Mouse (Mus musculus) kidney, embryonic 15.5 days (tissue): Measurements from ENCODE around the gene Txnrd2. TPM values are rescaled to one million over a fixed set of nuclear protein-coding genes. Genes with fewer than 3 reads are reported as not detected.
A peak's percentile ranks its signal among the peaks of the same experiment; 100 is the strongest.

Source experiments
- ATAC-seq: fragments of 200-750 bp; cut with Nextera tagmentation; replicated peaks from 2 replicates; pipeline ENCODE4 v1.8.0; 2017; ENCODE audit warnings: moderate TSS enrichment; ENCODE audit not compliant: low FRiP score
- H3K27ac ChIP-seq: fragments of 300-500 bp; sonication (generic); 2 replicates; pipeline ENCODE4 v1.5.1; 2015; ENCODE audit warnings: mild to moderate bottlenecking, inconsistent platforms
- H3K27me3 ChIP-seq: fragments of 300-500 bp; sonication (generic); 2 replicates; pipeline ENCODE4 v1.6.1; 2015; ENCODE audit warnings: inconsistent platforms
- H3K36me3 ChIP-seq: fragments of 300-500 bp; sonication (generic); 2 replicates; pipeline ENCODE4 v1.6.1; 2015; ENCODE audit warnings: inconsistent platforms
- H3K4me1 ChIP-seq: fragments of 300-500 bp; sonication (generic); 2 replicates; pipeline ENCODE4 v1.6.1; 2015; ENCODE audit warnings: inconsistent platforms
- H3K4me2 ChIP-seq: fragments of 300-500 bp; sonication (generic); 2 replicates; pipeline ENCODE4 v1.6.1; 2015; ENCODE audit warnings: moderate library complexity, mild to moderate bottlenecking, inconsistent platforms
- H3K4me3 ChIP-seq: fragments of 300-500 bp; sonication (generic); replicated peaks from 2 replicates; pipeline ENCODE4 v1.5.1; 2015; ENCODE audit warnings: mild to moderate bottlenecking, inconsistent platforms
- H3K9ac ChIP-seq: fragments of 300-500 bp; sonication (generic); 2 replicates; pipeline ENCODE4 v1.6.1; 2015; ENCODE audit warnings: mild to moderate bottlenecking, inconsistent platforms
- H3K9me3 ChIP-seq: fragments of 300-500 bp; sonication (generic); replicated peaks from 2 replicates; pipeline ENCODE4 v1.6.1; 2016; ENCODE audit warnings: inconsistent platforms
- whole genome bisulfite sequencing: fragments of 180-500 bp; shearing (Covaris S2); methylation state at CpG from one replicate; pipeline ENCODE4 v1.1.7; 2015; ENCODE audit warnings: mixed read lengths; 5-methylcytosine and 5-hydroxymethylcytosine counted together
- polyA plus RNA-seq: library from polyadenylated mRNA; unstranded; fragments of >200 nt; fragmentation: Nextera tagmentation; extraction: Ambion mirVana; gene quantifications from 2 replicates; pipeline ENCODE4 v1.2.1, GENCODE M21; 2015

Txnrd2 gene
- polyA plus RNA-seq, 1 experiment from 2014 or later: 28.1 TPM

DNA sequence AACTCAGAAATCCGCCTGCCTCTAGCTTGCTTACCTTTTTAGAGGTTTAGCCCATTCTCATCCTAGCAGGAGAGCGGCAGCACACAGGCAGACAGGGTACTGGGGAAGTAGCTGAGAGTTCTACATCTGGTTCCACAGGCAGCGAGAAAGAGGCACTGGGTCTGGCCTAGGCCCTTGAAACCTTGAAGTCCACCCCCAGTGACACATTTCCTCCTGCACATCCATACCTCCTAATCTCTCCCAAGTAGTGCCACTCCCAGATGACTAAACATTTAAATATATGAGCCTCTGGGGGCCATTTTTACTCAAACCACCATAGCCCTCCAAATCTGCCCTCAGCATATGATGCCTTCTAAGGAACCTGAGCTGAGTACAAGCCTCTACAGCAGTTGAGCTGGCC lies 56.2 kb downstream of the Txnrd2 start:
- no peak overlapping the region for H3K4me2 ChIP-seq
- H3K36me3 ChIP-seq: 0 out of 2 replicates have a peak, but pooled peaks cover 4% of the 10 kb centered on the region
- H3K27me3 ChIP-seq: 0 out of 2 replicates have a peak, but pooled peaks cover 3% of the 10 kb centered on the region
- no peaks in the 10 kb centered on the region for H3K9me3 ChIP-seq
- 92% methylated on average over 3 of the region's 3 CpGs for WGBS
- peaks cover 19% of the 10 kb centered on the region for H3K4me1 ChIP-seq
- H3K27ac ChIP-seq: no peak overlapping the region
- no peak for ATAC-seq
- no peak overlapping the region for H3K9ac ChIP-seq
- no peak overlapping the region for H3K4me3 ChIP-seq

DNA sequence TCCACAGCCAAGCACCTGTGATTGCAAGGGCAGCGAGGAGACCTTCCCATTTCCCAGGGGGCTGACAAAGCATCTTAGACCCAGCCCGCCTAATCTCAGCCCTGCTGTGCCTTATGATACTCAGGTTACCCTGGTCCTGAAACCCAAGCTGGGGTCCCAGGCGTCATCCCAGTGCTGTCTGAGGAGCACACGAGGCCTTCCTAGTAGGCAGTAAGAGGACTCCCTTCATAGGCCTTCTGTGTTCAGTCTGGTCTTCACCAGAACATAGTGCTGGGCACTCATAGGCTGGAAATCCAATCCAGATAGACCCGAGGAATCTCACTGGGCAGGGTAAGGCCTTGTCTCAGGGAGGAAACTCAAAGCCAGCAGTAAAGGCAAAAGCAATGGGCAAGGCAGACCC lies 57.7 kb downstream of the Txnrd2 start:
- Histone ChIP-seq H3K4me3 (no peak overlapping the region), H3K4me2 (no peak overlapping the region), H3K27me3 (0 out of 2 replicates have a peak, but pooled peaks cover 3% of the 10 kb centered on the region), H3K9ac (no peak overlapping the region), H3K27ac (no peak overlapping the region), H3K36me3 (no peaks in the 10 kb centered on the region), H3K4me1 (peaks cover 16% of the 10 kb centered on the region), H3K9me3 (no peaks in the 10 kb centered on the region)
- WGBS: 57% methylated on average over 5 of the region's 5 CpGs
- no peak for ATAC-seq

DNA sequence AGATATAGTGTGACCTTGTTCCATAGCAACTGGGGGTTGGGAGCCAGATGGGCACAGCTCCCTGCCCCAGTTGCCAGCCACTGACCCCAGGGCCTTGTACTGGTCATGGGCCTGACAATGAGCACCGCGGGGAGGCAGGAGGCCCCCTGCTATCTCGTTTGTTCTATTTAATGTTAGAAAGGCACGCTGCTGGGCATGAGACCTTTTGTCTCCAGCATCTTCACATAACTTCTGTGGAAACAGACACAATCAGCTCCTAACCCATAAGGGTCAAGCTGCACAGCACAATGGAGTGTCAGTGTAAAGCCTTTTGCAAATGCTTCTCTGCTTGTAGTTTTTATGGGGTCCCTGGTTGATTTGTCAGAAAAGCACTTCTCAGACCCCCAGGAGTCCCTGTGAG lies 58.2 kb downstream of the Txnrd2 start:
- no peaks in the 10 kb centered on the region for H3K36me3 ChIP-seq
- H3K9me3 ChIP-seq: no peaks in the 10 kb centered on the region
- H3K4me3 ChIP-seq: no peak overlapping the region
- no peak overlapping the region for H3K27ac ChIP-seq
- H3K4me2 ChIP-seq: no peak overlapping the region
- 41% methylated on average over 4 of the region's 4 CpGs for WGBS
- H3K27me3 ChIP-seq: 0 out of 2 replicates have a peak, but pooled peaks cover 3% of the 10 kb centered on the region
- no peak overlapping the region for H3K9ac ChIP-seq
- peaks cover 11% of the 10 kb centered on the region for H3K4me1 ChIP-seq
- no peak for ATAC-seq

DNA sequence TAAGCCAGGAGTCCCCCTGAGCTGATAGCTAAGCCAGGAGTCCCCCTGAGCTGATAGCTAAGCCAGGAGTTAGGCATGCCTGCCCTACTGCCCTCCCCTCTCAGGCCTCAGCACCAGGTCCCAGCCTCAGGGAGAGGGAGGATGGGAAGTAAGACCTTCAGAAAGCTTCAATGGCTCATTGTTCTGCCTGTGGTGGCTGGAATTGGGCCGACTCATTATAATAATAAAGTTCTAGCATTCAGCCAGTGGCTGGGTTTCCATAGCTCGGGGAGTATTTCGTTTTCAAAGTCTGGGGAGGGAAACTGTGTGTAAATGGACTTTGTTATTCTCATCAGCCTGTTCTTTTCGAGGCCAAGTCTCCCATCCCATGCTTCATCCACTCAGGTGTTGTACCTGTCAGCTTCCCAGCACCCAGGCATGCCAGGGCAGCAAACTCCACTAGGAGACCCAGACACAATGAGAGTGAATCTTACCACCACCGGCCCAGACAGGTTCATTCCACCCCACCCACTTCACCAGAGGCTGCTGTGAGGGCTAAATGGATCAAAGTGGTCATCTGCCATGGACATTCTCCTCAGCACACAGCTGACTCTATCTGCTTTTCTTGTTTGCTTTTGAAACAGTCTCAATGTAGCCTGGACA lies 58.7 kb downstream of the Txnrd2 start:
- 0 out of 2 replicates have a peak, but pooled peaks cover 3% of the 10 kb centered on the region for H3K27me3 ChIP-seq
- no peak overlapping the region for H3K4me2 ChIP-seq
- ATAC-seq: no peak
- H3K4me1 ChIP-seq: peaks cover 6% of the 10 kb centered on the region
- no peak overlapping the region for H3K27ac ChIP-seq
- H3K9me3 ChIP-seq: no peaks in the 10 kb centered on the region
- 54% methylated on average over 5 of the region's 5 CpGs for WGBS
- no peak overlapping the region for H3K4me3 ChIP-seq
- no peaks in the 10 kb centered on the region for H3K36me3 ChIP-seq
- H3K9ac ChIP-seq: no peak overlapping the region

DNA sequence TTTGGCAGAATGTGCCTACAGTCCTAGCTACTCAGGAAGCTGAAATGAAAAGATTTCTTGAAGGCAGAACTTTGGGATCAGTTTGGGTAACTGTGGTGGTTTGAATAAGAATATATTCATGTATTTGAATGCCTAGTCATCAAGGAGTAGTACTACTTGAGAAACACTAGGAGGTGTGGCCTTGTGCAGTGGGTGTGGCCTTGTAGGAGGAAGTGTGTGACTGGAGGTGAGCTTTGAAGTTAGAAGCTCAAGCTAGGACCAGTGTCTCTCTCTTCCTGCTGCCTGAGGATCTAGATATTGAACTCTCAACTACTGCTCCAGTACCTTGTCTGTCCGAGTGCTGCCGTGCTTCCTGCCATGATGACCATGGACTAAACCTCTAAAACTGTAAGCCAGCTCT lies 59.9 kb downstream of the Txnrd2 start:
- Histone ChIP-seq H3K4me2 (no peak overlapping the region), H3K27me3 (no peaks in the 10 kb centered on the region), H3K9me3 (no peaks in the 10 kb centered on the region), H3K36me3 (no peaks in the 10 kb centered on the region), H3K4me3 (no peak overlapping the region), H3K4me1 (no peaks in the 10 kb centered on the region), H3K27ac (no peak overlapping the region), H3K9ac (no peak overlapping the region)
- WGBS: 92% methylated on average over 2 of the region's 2 CpGs
- no peak for ATAC-seq

DNA sequence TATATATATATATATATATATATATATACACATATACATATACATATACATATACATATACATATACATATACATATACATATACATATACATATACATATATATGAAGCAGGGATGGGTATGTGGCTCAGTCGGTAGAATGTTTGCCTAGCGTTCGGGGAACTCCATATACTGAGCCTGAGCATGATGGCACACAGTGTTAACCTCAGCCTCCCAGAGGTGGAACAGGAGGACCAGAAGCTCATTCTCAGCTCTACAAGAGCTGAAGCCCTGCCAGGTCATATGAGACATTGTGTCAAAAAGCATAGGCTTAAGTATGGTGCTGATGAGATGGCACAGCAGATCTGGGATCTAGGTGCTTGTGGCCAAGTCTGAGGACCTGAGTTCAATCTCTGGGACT lies 64.1 kb downstream of the Txnrd2 start:
- H3K27me3 ChIP-seq: no peaks in the 10 kb centered on the region
- H3K9me3 ChIP-seq: no peaks in the 10 kb centered on the region
- no peak overlapping the region for H3K9ac ChIP-seq
- no peak overlapping the region for H3K4me2 ChIP-seq
- WGBS: 97% methylated on average over 3 of the region's 3 CpGs
- no peak overlapping the region for H3K4me3 ChIP-seq
- no peak overlapping the region for H3K27ac ChIP-seq
- ATAC-seq: no peak
- no peaks in the 10 kb centered on the region for H3K36me3 ChIP-seq
- no peaks in the 10 kb centered on the region for H3K4me1 ChIP-seq

DNA sequence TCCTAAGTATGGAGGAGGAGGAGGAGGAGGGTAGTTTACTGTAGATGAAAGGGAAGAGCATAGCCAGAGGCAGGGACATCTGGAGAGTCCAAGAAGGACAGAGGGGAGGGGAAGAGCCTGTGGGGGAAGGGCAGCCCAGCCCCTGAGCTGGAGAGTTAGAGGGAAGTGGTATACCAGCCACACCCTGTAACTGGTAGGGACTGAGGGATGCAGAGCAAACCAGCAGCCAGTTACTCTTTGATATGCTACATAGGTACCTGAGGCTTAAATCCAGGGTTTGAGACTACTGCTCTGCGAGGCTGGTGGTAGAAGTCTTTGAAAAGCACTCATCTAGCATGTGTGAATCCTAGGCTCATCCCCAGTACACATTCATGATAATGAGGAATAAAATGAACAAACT lies 64.7 kb downstream of the Txnrd2 start:
- H3K9me3 ChIP-seq: no peaks in the 10 kb centered on the region
- 66% methylated on average over 1 of the region's 1 CpGs for WGBS
- H3K27me3 ChIP-seq: no peaks in the 10 kb centered on the region
- H3K27ac ChIP-seq: no peak overlapping the region
- no peak overlapping the region for H3K4me2 ChIP-seq
- no peak overlapping the region for H3K9ac ChIP-seq
- no peaks in the 10 kb centered on the region for H3K4me1 ChIP-seq
- no peak overlapping the region for H3K4me3 ChIP-seq
- no peak for ATAC-seq
- no peaks in the 10 kb centered on the region for H3K36me3 ChIP-seq

DNA sequence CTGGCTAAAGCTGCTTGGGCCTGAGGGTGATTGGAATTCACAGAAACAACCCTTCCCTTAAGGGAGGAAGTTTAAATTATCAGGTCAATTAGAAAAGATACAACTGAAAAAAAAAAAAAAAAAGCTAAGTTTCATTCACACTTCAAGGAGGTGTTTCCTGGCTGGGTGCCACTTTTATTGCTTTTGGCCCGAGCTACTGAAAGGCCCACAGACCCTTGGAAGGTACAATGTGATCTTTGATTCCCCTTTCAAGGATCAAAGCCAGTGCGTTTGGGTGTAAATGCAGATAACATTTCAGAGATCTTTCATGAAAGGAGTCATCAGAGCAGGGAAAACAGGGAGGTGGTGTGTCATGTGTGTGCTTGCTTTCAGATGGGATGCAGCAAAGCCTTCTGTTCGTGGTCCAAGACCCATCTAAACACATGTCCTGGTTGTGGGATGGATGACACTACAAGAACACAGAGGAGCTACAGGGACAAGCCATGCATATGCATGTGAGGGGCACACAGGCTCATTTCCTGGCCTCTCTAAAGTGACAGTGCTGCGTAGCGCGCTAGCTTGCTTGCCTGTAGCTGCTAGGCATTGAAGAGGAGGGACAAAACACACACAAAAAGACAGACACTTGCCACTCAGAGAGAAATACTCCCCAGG lies 71.8 kb downstream of the Txnrd2 start:
- no peaks in the 10 kb centered on the region for H3K27me3 ChIP-seq
- H3K27ac ChIP-seq: peak overlapping the region; percentile 89
- peak overlapping the region; percentile 81 for H3K9ac ChIP-seq
- H3K4me3 ChIP-seq: peak overlapping the region; percentile 77
- 12% methylated on average over 6 of the region's 6 CpGs for WGBS
- peak overlapping the region; percentile 91 for H3K4me2 ChIP-seq
- H3K4me1 ChIP-seq: peaks cover 27% of the 10 kb centered on the region
- peaks cover 17% of the 10 kb centered on the region for H3K36me3 ChIP-seq
- ATAC-seq: peak; percentile 37
- H3K9me3 ChIP-seq: no peaks in the 10 kb centered on the region

DNA sequence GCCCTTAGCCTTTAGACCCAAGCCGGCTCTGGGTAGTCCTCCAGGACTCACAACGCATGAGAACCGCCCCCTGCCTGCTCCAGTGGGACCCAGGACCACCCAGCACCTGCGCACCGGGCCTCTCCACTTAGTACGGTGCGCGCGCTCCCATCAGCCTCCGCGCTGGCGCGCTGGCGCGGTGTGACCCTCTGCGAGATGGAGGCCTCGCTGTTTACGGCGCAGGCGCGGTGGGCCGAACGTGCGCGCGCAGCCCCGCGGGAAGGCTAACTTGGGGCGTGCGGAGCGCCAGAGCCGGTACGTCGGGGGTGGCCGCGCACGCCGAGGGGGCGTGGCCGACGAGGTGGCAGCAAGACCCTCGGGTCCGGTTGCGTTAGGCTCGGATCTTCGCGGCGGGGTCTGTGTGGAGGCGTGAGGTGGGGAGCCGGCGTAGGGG lies 72.4 kb downstream of the Txnrd2 start, which contains the start of the genes Gnb1l and Rtl10:
Gnb1l (plus strand) TSS at position 156 of the 433 bp plus-strand sequence.
Rtl10 (plus strand) TSS at position 344 of the 433 bp plus-strand sequence.
- H3K36me3 ChIP-seq: peaks cover 17% of the 10 kb centered on the region
- WGBS: under 1% methylated on average over 51 of the region's 51 CpGs
- no peaks in the 10 kb centered on the region for H3K9me3 ChIP-seq
- no peaks in the 10 kb centered on the region for H3K27me3 ChIP-seq
- peak; percentile 97 for ATAC-seq
- H3K9ac ChIP-seq: peak within 1 kb of the TSS; percentile 81
- H3K4me3 ChIP-seq: peak within 1 kb of the TSS; percentile 77
- peak within 1 kb of the TSS; percentile 89 for H3K27ac ChIP-seq
- H3K4me1 ChIP-seq: peaks cover 27% of the 10 kb centered on the region
- peak within 1 kb of the TSS; percentile 91 for H3K4me2 ChIP-seq

DNA sequence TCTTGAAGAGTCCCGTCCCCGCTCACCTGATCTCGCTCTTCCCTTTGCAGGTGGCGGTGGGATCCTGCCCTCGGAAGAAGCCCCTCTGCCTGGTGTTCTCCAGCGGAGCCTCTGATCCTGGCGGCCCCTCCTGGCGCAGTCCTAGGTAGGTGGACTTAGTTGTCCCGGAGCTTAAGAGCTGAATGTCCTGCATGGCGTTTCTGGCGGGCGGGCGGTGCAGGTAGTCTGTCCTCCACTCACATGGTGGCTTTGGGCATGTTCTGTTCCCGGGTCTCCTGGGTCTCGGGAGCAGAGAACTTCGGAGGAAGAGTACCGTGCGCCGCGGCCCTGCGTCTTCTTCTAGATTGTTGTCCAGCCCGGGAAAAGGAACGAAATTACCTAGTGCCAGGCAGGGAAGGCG lies 72.8 kb downstream of the Txnrd2 start:
- Histone ChIP-seq H3K27me3 (no peaks in the 10 kb centered on the region), H3K9me3 (no peaks in the 10 kb centered on the region), H3K4me2 (peak overlapping the region; percentile 91), H3K4me1 (peaks cover 27% of the 10 kb centered on the region), H3K4me3 (peak overlapping the region; percentile 77), H3K36me3 (peaks cover 17% of the 10 kb centered on the region), H3K27ac (peak overlapping the region; percentile 75), H3K9ac (peak overlapping the region; percentile 81)
- WGBS: under 1% methylated on average over 23 of the region's 24 CpGs
- no peak for ATAC-seq

DNA sequence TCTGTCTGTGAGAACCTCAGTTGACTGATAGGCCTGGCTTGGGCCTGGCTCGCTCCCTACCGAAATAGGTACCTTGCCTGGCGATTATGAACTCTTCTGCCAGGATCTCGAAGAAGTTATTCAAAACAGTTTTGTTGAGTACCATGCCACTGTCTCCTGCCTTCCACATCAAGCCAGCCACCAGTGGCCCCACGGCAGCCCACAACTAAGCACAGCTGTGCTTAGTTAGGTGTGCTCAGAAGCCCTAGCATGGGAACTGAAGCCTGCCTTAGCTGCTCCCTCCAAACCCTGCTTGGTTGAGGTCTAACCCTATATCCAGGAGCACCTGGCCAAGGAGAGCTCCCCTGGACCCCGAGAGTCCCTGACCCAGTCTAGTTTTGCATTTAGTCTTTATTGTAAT lies 75.3 kb downstream of the Txnrd2 start:
- Histone ChIP-seq H3K9ac (0 out of 2 replicates have a peak overlapping the region, but pooled peaks have one; percentile 9), H3K9me3 (no peaks in the 10 kb centered on the region), H3K36me3 (peaks cover 17% of the 10 kb centered on the region), H3K4me2 (no peak overlapping the region), H3K4me3 (no peak overlapping the region), H3K27ac (no peak overlapping the region), H3K4me1 (peaks cover 27% of the 10 kb centered on the region), H3K27me3 (no peaks in the 10 kb centered on the region)
- WGBS: 93% methylated on average over 6 of the region's 6 CpGs
- no peak for ATAC-seq

DNA sequence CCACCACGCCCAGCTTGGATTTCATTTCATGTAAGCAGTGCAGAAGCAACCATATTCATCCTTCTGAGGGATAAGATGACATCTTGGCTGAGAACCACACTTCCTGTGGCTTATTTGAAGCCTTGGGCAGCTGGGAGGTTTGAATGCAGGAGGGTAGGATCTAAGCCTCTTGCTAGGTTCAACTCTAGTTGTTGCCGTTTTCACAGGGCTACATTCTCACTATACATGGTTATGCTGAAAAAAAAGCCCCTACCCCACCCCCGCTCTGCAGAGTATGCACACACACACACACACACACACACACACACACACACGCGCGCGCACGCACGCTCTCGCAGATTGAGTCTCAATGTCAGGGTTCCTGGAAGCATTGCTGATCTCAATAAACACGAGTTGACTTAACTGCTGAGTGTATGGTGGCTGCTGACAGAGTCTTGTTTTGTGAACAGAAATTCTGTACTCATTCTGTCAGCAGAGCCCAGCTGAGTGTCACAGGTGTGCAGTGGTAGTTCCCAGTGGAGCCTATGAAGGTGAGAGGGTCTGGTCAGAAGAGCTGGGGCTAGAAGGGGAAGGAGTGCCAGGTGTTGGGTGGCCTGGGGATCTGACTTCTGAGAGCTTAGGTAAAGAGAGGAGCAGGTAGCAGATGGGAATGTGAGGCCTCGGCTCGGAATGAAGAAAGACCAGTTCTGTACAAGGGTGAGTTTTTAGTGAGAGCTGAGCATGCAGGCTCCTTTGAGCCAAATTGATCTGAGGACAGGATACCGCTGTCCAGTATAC lies 77.6 kb downstream of the Txnrd2 start:
- Histone ChIP-seq H3K4me1 (peaks cover 25% of the 10 kb centered on the region), H3K27ac (no peak overlapping the region), H3K4me3 (no peak overlapping the region), H3K9me3 (no peaks in the 10 kb centered on the region), H3K36me3 (peaks cover 17% of the 10 kb centered on the region), H3K27me3 (no peaks in the 10 kb centered on the region), H3K4me2 (no peak overlapping the region), H3K9ac (no peak overlapping the region)
- WGBS: 96% methylated on average over 14 of the region's 14 CpGs
- no peak for ATAC-seq
